Mouse (Mus musculus): Measurements from ENCODE around the gene Fbxw5. TPM values are rescaled to one million over a fixed set of nuclear protein-coding genes. Genes with fewer than 3 reads are reported as not detected.

The Fbxw5 gene
- total RNA-seq, 2 experiments from 2014 or later = 82.0 to 93.6 TPM

GRCm38 (mm10) chr2:25477967-25478675 is 22.4 kb upstream of the Fbxw5 start:
- DNase-seq = peak; percentile 70 to 80

DNA sequence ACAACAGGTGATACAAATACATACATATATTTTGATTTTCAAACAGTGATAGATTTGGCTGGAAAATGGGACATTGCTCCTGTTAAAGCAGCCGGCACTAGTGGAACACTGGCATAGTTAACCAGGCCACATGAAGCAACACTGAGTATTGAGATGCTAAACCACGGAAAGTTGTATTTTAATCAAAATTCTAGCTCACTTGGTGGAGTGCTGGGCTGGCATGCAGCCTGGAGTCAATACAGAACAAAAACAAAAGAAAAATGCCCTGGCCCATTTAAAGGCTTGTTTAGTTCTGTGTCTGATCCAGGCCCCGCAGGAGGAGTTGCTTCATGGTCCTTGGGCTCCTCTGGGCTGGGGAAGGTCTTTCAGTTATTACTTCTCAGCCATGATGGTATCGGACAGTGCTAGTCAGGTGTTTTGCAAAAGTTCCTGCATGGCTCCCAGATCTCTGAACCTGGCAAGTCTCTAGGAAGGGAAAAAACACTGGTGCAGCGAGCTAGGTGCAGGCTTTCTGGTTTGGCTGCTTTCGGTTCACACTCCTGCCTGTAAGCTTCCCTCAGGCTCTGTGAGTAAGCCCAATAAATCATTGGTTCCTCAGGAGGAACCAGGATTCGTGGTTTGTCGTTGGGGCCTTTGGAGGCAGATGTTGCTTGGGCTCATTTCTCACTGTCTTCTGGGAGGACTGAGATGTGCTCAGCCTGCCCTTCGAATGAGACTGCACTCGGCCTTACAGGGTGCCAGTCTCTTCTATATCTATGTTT is 20.8 kb upstream of the Fbxw5 start:
- DNase-seq = no peak

DNA sequence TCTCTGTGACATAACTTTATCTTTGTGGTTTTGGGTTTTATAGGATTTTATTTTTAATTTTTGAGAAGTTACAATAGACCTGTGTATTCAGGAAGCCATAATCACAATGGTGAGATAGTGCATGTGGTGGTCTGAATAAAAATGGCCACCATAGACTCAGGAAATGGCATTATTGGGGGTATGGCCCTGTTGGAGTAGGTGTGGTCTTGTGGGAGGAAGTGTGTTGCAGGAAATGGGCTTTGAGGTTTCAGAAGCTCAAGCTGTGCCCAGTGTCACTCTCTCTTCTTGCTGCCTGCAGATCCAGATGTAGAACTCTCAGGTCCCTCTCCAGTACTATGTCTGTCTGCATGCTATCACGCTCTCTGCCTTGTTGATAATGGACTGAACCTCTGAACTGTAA is 20.0 kb upstream of the Fbxw5 start:
- DNase-seq = no peak

- peak in 1 of 2 experiments; percentile 64 for DNase-seq
Measured at GRCm38 (mm10) chr2:25482969-25483368, 17.6 kb upstream of the Fbxw5 start.

DNA sequence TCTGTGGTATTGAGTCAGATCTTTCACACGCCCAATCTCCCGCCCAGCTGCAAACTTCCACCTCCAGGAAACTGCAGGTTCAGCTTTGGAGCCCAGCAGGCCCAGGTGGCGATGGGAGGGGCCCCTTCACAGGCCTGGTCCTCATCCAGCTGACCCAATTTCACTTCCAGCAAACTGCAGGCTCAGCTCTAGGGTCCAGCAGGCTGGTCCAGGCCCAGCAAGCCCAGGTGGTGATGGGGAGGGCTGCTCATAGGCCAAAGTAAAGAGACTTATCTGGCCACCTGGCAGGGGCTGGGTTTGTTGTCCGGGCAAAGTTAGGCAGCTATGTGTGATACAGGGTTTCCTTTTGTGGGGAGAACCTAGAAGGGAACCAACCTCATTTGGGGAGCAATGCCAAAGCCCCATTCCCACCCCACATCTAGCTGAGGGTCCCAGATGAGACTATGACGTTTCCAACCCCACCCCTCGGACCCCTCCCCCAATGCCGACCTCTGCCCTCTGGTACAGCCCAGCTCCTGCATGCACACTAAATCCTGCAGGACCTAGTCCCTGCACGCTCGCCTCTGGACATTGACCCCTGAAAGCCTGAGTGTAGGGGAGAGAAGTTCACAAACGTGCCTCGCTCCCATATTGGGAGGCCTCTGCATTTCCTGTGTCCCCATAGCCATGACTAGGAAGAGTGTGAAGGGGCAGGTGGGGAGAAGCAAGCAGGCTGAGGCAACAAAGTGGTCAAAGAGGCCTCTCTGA is 15.5 kb upstream of the Fbxw5 start:
- DNase-seq = no peak

DNA sequence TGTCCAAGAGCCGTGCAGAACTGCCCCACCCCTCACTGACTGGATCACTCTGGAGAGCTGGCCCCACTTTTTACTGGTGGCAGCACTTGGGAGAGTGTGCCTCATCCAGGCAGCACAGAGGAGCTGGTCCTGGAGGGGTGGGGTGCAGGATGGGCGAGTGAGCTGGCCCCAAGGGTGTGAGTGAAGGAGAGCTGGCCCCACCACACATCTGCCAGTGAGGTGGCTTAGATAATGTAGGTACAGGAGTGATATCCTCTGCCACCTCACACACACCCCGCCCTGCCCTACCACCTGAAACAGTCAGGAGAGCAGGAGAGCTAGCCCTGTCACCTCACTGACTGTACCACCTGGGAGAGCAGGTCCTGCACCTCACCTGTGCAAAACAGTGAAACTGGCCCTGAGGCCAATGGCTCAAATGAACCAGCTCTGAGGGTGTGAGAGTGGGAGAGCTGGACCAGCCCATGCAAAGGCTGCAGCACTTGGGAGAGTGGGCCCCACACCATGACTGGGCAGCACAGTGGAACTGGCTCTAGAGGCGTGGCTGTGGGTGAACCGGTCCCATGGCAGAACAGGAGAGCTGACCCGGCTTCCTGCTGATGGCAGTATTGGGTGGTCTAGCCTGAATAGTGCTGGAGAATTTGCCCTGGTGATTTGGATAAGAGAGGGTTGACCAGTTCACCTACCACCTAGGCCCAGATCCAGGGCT is 12.4 kb upstream of the Fbxw5 start:
- DNase-seq = no peak

DNA sequence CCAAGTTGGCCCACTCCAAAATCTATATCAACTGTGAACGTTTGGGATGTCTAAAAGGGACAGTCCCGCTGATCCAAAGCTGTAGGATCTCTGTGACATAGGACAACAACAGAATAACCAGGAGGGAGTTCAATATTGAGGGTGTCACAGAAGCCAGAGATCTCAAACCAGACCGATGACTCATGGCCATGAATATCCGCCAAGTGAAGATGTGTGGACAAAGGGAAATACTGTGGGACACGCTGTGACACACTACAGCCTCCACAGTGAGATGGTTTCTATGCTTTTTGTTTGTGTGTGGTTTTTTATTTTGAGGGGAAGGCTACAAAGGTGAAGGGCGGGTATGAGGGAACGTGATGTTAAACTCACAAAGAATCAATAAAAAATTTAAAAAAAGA is 11.9 kb upstream of the Fbxw5 start:
- no peak for DNase-seq

- DNase-seq = no peak
Measured at GRCm38 (mm10) chr2:25492988-25493387, 7.6 kb upstream of the Fbxw5 start.

GRCm38 (mm10) chr2:25493476-25493961 is 7.0 kb upstream of the Fbxw5 start, which contains the start of gene Lcn12:
Lcn12 (minus strand) TSS chr2:25493911.
- no peak for DNase-seq

- DNase-seq = no peak
Measured at GRCm38 (mm10) chr2:25496462-25496861, 4.1 kb upstream of the Fbxw5 start.

DNA sequence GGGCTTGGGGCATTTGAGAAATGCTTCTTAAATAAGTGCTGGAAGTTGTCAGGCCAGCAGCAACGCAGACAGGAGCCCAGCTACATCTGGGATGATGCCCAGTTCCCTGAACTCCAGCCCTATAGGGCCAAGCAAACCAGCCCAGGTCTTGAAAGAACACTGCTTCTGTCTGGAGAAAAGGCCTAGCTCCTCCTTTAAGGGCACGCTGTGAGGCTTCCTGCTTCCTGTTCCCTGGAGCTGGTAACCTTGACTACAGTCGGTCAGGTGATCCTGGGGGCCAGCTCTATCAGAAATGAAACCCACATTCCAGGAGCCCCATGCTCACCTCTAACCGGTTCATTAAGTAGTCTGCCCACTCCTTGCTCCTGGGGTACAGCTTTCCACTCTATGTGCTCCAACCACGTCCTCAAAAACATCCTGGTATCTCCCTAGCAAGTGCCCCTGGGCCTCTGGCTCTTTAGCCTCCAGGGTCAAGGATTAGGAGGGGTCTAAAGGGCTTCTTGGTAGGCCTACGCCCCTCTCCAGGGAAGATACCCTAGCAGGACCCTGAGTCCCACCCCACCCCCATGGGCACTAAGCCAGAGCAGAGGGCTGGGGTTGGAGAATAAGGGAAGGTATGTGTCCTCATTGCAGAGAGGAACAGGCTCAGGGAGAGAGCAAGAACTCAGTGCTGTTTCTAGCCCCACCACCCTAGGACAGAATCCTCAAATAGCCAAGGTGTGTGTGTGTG is 2.5 kb upstream of the Fbxw5 start:
- no peak for DNase-seq

DNA sequence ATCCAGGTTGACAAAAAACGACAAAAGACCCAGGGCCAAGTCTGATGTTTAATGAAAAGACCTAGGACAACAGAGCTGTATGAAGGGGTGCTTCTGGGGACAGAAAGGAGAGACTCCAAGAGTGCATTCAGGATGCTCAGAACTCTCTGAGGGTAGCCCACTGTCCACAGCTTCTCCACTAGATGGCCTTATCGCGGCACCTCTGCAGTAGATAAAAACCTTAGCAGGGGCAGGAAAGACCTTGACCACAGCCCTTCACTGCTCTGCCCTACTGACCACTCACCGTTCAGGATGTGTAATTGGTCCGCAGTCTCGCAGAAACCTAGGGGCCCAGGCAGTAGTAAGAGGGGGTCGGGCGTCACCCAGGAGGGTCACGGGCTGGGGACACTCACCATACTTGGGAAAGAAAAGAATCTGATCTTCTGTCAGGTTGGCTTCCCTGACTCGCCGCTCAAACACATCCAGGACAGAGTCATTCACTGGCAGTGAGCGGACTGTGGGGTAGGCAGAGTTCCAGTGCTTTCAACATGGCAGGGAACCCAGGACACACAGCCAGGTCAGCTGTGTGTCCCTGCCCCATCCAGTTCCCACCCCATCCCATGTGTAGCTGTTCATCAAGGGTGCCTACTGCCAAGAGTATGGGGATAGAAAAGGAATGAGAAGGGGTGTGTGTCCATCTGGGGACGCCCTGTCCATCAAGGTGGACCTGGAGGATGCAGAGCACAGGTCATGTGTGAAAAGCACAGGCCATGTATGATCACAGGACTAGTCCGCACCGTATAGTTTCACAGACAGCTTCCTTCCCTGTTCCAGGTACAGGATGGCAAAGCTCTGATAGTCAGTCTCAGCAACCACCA is 1.7 kb upstream of the Fbxw5 start:
- DNase-seq = peak in 1 of 2 experiments; percentile 26

- DNase-seq = peak in 1 of 2 experiments; percentile 24
Measured at GRCm38 (mm10) chr2:25500071-25500575, 427 bp upstream of the Fbxw5 start.

- DNase-seq = no peak
Measured at GRCm38 (mm10) chr2:25501593-25502486, 1.3 kb downstream of the Fbxw5 start, which contains the start of gene C8g. C8g (minus strand) TSS chr2:25501719.

GRCm38 (mm10) chr2:25502726-25503125 is 2.2 kb downstream of the Fbxw5 start:
- DNase-seq = no peak

- no peak for DNase-seq
Measured at GRCm38 (mm10) chr2:25504538-25504937, 4.0 kb downstream of the Fbxw5 start.

DNA sequence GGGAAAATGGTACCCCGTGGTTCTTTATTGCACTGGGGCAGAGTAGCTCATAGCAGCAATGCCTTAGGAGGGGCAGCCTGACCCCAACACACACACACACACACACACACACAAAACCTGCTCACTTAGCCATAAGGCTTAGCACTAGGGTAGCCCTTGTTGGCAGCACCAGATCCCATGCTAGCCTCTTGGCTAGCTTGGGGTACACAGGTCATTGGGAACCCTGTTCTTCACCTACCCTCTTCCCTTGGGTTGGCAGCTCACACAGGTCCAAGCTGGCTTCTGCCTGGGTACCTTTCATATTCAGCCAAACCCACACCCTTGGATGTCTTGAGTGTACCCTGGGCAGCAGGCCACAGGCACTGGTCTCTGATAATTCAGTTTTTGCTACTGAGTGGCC is 4.5 kb downstream of the Fbxw5 start:
- DNase-seq = no peak

DNA sequence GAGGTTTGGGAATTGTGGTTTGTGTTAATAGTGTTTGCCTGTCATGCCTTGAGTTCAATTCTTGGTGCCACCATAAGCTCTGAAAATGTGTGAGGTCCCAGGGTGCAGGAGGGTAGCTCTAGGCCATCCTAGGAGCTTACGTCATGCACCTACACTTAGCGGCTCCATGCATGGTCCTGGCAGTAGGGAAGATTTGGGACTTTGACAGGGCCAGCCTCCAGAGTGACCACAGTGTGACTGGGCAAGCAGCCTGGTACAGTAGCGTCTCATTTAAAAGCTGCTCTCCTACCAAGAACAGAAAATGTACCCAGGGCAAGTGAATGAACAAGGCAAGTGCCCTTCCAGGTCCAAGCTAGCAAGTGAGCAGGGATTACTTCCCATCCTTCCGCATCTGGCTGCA is 5.3 kb downstream of the Fbxw5 start:
- no peak for DNase-seq

GRCm38 (mm10) chr2:25506964-25507363 is 6.4 kb downstream of the Fbxw5 start:
- DNase-seq = no peak

Measured in heart, adult 18-20 months (tissue).